Comparison of ENCODE assay signal across 9 mouse cellular contexts in genomic region chr9:107625351-107626128, GRCm38 (mm10). TPM values are rescaled to one million over a fixed set of nuclear protein-coding genes. Genes with fewer than 3 reads are reported as not detected.
DNase-seq lines count a peak whose midpoint lies in the region; ATAC-seq and TF ChIP-seq lines count a peak whose summit lies in the region.
"Had no signal": no experiment of that assay in that cellular context is flagged by ENCODE, and none has a peak within 500 bp of the region (broad histone marks: within the 10 kb centered on the region; RNA-seq: fewer than 3 reads in every experiment).

No protein-coding gene starts in this region.

- H3K4me3 ChIP-seq in gastrocnemius, adult 2 months: peak overlapping the region; percentile 51
- no peak overlapping the region for H3K4me3 ChIP-seq in liver, embryonic 12.5 days

- no peak for DNase-seq in gastrocnemius, adult 2 months
- no peak for DNase-seq in gastrocnemius, adult 8-10 months (ENCODE audit: low spot score in 2 of 2)
- DNase-seq in thymus, postnatal 25 days: peak; percentile 40
- no peak for DNase-seq in thymus, adult 18-20 months
- DNase-seq in right cerebral cortex, adult 18-20 months: no peak
- DNase-seq in layer of hippocampus, postnatal 14 days (ENCODE audit: low spot score in 2 of 2): no peak
- no peak for DNase-seq in left cerebral cortex, adult 18-20 months (ENCODE audit: low spot score in 2 of 2)
- DNase-seq: cerebellum, adult 8-10 months had no signal

- H3K9ac ChIP-seq in liver, embryonic 12.5 days: no peak overlapping the region

- 82% methylated on average over 12 of the region's 12 CpGs for WGBS in liver, embryonic 12.5 days (ENCODE audit: insufficient replicate concordance)

- TF ChIP-seq CTCF in gastrocnemius, adult 2 months (IDR thresholded peaks at IDR 0.05): peak; percentile 39

- peak overlapping the region; percentile 47; the same call in 1 of the 2 replicates for H3K4me2 ChIP-seq in liver, embryonic 12.5 days

- H3K27ac ChIP-seq in gastrocnemius, adult 2 months: peak overlapping the region; percentile 94
- peak overlapping the region; percentile 34; the same call in 1 of the 2 replicates for H3K27ac ChIP-seq in liver, embryonic 12.5 days

- peaks cover 70% of the 10 kb centered on the region for H3K4me1 ChIP-seq in liver, embryonic 12.5 days

- intact Hi-C loops in gastrocnemius, adult 2 months (cut with DNase I): loop anchor here (1.0 kb wide), 1 partner anchor 19 kb away; no protein-coding TSS in a partner anchor

- no peaks in the 10 kb centered on the region for H3K9me3 ChIP-seq in liver, embryonic 12.5 days (replicated peaks)

- H3K27me3 ChIP-seq in liver, embryonic 12.5 days (replicated peaks): no peaks in the 10 kb centered on the region

- no peak for ATAC-seq in liver, embryonic 12.5 days

- peaks cover 67% of the 10 kb centered on the region for H3K36me3 ChIP-seq in liver, embryonic 12.5 days

RNA-seq across cellular contexts. Expression of gene Gnai2, which starts 9.6 kb away (rescaled TPM):
- 10 to 100 TPM; 59.9 to 77.7 TPM for total RNA-seq in gastrocnemius, adult 2 months (2021)
- total RNA-seq in gastrocnemius, adult 8-10 months (2022): 10 to 100 TPM; 62.4 to 78.5 (median 71.2) TPM
- 206 and 210 TPM in 2 replicates for polyA plus RNA-seq in liver, embryonic 12.5 days (2016; fragmentation: Nextera tagmentation; extraction: Ambion mirVana)
- 100 to 1,000 TPM; 215 to 224 TPM for total RNA-seq in layer of hippocampus, postnatal 14 days (2021)
- total RNA-seq in left cerebral cortex, adult 18-20 months (2021): 100 to 1,000 TPM; 222 to 239 TPM

RNA-seq across cellular contexts. Expression of gene Sema3b, which starts 16.5 kb away (rescaled TPM):
- 10 to 100 TPM; 11.2 to 17.9 TPM for total RNA-seq in gastrocnemius, adult 2 months (2021)
- total RNA-seq in gastrocnemius, adult 8-10 months (2022): 10 to 100 TPM in 2 of 4 experiments, 1 to 10 TPM in 2; 8.7 to 12.4 (median 10.1) TPM
- polyA plus RNA-seq in liver, embryonic 12.5 days (2016; fragmentation: Nextera tagmentation; extraction: Ambion mirVana): 0.35 and 0.52 TPM in 2 replicates
- 1 to 10 TPM; 2.0 to 4.9 TPM for total RNA-seq in layer of hippocampus, postnatal 14 days (2021)
- 1 to 10 TPM; 3.5 to 4.5 TPM for total RNA-seq in left cerebral cortex, adult 18-20 months (2021)

RNA-seq across cellular contexts. Expression of gene Ifrd2, which starts 38.1 kb away (rescaled TPM):
- 10 to 100 TPM; 48.5 to 50.4 TPM for total RNA-seq in gastrocnemius, adult 2 months (2021)
- 10 to 100 TPM; 51.3 to 56.2 (median 54.0) TPM for total RNA-seq in gastrocnemius, adult 8-10 months (2022)
- polyA plus RNA-seq in liver, embryonic 12.5 days (2016; fragmentation: Nextera tagmentation; extraction: Ambion mirVana): 171 TPM in 2 replicates
- 10 to 100 TPM; 12.1 to 13.0 TPM for total RNA-seq in layer of hippocampus, postnatal 14 days (2021)
- total RNA-seq in left cerebral cortex, adult 18-20 months (2021): 10 to 100 TPM; 11.3 to 11.9 TPM

RNA-seq across cellular contexts. Expression of gene Slc38a3, which starts 43.8 kb away (rescaled TPM):
- total RNA-seq in gastrocnemius, adult 2 months (2021): 10 to 100 TPM; 60.8 to 94.7 TPM
- 10 to 100 TPM; 37.4 to 49.3 (median 45.9) TPM for total RNA-seq in gastrocnemius, adult 8-10 months (2022)
- polyA plus RNA-seq in liver, embryonic 12.5 days (2016; fragmentation: Nextera tagmentation; extraction: Ambion mirVana): 2.8 and 3.3 TPM in 2 replicates
- total RNA-seq in layer of hippocampus, postnatal 14 days (2021): 10 to 100 TPM; 83.3 to 98.4 TPM
- 10 to 100 TPM; 66.6 to 84.4 TPM for total RNA-seq in left cerebral cortex, adult 18-20 months (2021)

RNA-seq across cellular contexts. Expression of gene Hyal3, which starts 44.9 kb away (rescaled TPM):
- total RNA-seq in gastrocnemius, adult 2 months (2021): under 1 TPM; 0.22 to 0.33 TPM
- total RNA-seq in gastrocnemius, adult 8-10 months (2022): under 1 TPM in 2 of 4 experiments, not detected in 2; 0.24 to 0.56 TPM
- polyA plus RNA-seq in liver, embryonic 12.5 days (2016; fragmentation: Nextera tagmentation; extraction: Ambion mirVana): 0.99 and 1.2 TPM in 2 replicates
- total RNA-seq in layer of hippocampus, postnatal 14 days (2021): 1 to 10 TPM in 1 of 2 experiments, under 1 TPM in 1; 0.95 to 1.5 TPM
- total RNA-seq in left cerebral cortex, adult 18-20 months (2021): 1 to 10 TPM; 1.6 TPM
